Mouse (Mus musculus) testis, postnatal 14 days (tissue): ENCODE results near the gene Icosl.
"Not testable (repeated sequence)": the region's sequence is repeated elsewhere in the genome, so short reads cannot be mapped to it uniquely, and the experiment has no call there.

ENCODE experiments used
- DNase-seq: peaks from one replicate; pipeline ENCODE4 v3.0.0; 2021; ENCODE audit warnings: low spot score

The Icosl gene

DNA sequence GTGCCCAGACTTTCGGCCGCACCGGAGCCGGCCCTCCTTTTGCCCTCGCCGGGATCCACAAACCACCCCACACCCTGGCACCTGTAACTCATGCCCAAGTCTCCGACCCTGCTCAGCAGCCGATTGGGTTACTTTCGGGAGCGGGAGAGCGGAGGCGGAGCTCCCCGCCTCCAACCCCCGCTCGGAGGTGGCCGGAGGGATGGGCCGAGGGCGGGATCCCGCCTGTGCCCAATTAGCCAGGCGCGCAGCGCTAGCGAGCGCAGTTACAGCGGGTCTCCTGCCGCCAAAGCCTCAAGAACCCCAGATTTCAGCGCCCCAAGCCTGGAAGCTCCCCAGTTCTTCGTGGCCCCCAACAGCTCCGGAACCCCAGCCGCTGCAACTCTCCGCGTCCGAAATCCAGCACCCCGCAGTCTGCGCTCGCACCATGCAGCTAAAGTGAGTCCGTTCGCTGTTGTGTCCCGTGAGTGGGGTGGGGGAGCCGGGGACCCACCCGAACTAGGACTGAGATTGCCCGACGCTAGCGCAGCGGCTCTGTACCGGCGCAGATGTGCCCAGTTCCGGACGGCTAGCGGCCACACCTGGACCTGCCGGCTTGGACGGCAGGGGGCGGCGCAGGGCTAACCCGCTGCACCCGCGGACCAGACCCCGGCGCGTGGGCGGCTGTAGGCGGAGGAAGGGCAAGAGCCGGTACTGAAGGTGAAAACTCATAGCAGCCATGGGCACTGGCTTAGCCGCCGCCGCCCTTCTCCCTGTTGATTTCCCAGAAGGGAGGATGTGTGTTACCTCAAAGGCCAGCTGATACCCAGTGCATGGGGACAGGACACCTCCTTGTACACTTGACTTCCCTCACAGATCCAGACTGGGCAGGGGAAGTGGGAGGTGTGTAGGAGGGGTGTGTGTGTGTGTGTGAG, at the start of gene Icosl:
TSS of gene Icosl (plus strand) at position 202 of the 911 bp plus-strand sequence.
- DNase-seq = peak; percentile 58

DNA sequence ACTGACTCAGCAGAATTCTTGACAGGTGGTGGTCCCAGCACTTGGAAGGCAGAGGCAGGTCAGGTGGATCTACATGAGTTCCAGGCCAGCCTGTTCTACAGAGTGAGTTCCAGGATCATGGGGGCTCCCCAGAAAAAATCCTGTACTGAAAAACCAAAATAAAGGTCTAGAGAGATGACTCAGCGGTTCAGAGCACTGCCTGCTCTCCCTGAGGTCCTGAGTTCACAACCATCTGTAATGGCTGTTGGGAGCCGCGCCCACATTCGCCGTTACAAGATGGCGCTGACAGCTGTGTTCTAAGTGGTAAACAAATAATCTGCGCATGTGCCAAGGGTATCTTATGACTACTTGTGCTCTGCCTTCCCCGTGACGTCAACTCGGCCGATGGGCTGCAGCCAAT, 49.1 kb upstream of the Icosl start:
- not testable (repeated sequence) for DNase-seq

- not testable (repeated sequence) for DNase-seq
Observed at GRCm38 (mm10) chr10:78025453-78025852, 43.6 kb upstream of the Icosl start.

GRCm38 (mm10) chr10:78028129-78028528, 41.0 kb upstream of the Icosl start:
- DNase-seq = peak; percentile 61

- DNase-seq = no peak
Observed at GRCm38 (mm10) chr10:78029080-78029479, 40.0 kb upstream of the Icosl start.

GRCm38 (mm10) chr10:78031987-78032386, 37.1 kb upstream of the Icosl start:
- DNase-seq = no peak

- peak; percentile 84 for DNase-seq
Observed at GRCm38 (mm10) chr10:78037139-78037538, 32.0 kb upstream of the Icosl start.

GRCm38 (mm10) chr10:78041647-78042046, 27.5 kb upstream of the Icosl start, which contains the start of gene Dnmt3l:
Gene Dnmt3l, plus strand, starts transcription at chr10:78041947.
- DNase-seq = no peak

DNA sequence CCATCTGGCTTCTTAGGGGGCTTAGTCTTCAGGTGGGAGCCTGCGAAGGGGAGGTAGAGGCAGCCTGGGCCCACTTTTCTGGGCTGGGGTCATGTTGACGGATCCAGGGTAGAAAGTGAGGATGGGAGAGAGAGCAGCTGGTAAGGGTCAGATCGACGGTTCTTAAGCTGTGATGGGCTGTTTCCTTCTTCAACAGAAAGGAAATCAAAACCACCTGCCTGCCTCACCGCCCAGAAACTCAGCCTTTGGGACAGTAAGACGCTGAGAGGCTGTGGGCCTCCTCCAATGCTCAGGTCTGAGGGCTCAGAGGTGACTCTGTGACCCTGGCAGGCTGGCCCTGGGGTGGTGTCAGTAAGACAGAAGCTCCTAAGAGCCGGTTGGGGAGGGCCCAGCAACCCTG, 27.0 kb upstream of the Icosl start:
- DNase-seq = no peak

GRCm38 (mm10) chr10:78042697-78043405, 26.3 kb upstream of the Icosl start:
- DNase-seq = no peak

- peak; percentile 69 for DNase-seq
Observed at GRCm38 (mm10) chr10:78043406-78043836, 25.7 kb upstream of the Icosl start, which contains the start of gene Aire. Gene Aire, minus strand, starts transcription at chr10:78043610.

DNA sequence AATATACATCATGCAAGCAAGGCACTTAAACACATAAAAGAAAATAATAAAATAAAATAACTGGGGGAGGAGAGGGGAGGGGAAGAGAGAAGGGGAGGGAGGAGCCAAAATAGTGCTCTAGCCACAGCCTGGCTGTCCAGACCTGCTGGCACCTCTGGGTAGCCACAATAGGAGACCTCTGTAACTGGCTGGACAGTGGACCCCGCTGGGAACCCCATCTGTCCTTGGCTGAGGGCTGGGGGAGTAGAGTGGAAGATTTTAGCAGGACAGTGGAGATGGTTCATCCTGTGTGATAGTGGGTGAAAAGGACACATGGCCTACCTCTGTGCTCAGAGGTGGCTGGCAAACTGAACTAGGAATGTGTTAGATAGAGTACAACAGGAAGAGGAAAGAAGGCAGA, 24.6 kb upstream of the Icosl start:
- no peak for DNase-seq

DNA sequence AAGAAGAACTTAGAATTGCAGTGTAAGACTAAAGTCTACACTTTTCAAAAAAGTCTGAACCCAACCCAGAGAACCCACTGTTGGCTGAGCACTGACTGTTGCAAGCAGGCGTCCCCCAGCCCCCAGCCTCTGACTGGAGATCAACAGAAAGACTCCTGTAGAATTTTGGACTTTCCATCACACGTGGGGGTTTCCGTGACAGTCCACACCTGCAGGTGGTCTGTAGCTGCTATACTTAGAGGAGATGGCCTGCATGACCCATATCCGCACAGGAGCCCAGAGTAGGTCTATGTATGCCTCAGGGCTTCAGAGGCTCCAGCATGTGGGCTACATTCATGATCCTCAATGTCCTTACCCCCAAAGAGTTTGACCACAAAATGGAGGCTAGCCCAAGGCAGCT, 22.7 kb upstream of the Icosl start:
- DNase-seq = no peak

GRCm38 (mm10) chr10:78048061-78048730, 20.9 kb upstream of the Icosl start:
- DNase-seq = no peak

DNA sequence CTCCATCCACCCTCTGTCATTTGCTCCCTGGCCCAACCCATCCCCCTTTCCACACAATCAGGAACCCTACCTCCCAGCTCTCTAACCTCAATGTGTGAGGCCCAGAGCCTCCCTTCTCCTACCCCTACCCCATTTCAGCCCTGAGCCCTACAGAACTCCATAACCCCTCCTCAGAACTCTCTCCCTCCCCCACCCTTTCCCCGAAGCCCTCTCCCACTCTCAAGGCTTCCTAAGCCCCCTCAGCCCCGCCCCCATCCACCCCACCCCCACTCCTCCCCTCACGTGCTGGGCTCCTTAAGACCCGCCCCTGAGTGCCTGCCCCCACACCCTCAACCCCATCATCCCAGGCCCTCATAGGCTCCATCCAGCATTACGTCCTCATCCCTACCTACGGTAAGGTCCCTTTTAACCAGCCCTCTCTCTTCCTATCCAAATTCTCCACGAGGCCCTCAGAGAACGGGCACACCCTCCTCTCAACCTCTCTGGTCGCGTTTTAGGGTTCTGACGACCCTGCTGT, 19.5 kb upstream of the Icosl start:
- DNase-seq = no peak

GRCm38 (mm10) chr10:78054633-78055565, 14.2 kb upstream of the Icosl start:
- DNase-seq = no peak

DNA sequence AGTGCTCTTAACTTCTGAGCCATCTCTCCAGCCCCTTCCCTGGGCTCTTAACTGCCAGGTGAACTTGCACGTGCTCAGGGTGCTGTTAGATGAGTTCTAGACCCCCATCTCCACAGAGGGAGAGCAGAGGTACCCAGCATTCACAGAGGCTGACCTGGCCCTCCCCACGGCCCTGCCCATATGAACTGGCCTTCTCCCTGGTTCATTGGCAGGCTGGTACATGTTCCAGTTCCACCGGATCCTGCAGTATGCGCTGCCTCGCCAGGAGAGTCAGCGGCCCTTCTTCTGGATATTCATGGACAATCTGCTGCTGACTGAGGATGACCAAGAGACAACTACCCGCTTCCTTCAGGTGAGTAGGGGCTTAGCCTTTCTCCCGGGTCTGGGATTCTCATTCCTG, 12.0 kb upstream of the Icosl start:
- no peak for DNase-seq

GRCm38 (mm10) chr10:78063122-78063521, 6.0 kb upstream of the Icosl start:
- no peak for DNase-seq

- DNase-seq = no peak
Observed at GRCm38 (mm10) chr10:78067226-78067625, 1.9 kb upstream of the Icosl start.

- DNase-seq = no peak
Observed at GRCm38 (mm10) chr10:78068541-78068940, 561 bp upstream of the Icosl start.

GRCm38 (mm10) chr10:78074151-78074550, 5.0 kb downstream of the Icosl start:
- no peak for DNase-seq
